Mouse (Mus musculus) frontal cortex, postnatal 25 days (tissue): ENCODE results near the gene Dync2h1.
"Not testable (repeated sequence)": the region's sequence is repeated elsewhere in the genome, so short reads cannot be mapped to it uniquely, and the experiment has no call there.

Source experiments
- DNase-seq, 2 experiments: peaks; one replicate each; pipeline ENCODE4 v3.0.0; 2022; ENCODE audit warnings: low spot score in 2 of 2

The Dync2h1 gene

GRCm38 (mm10) chr9:7184172-7184896, at the start of gene Dync2h1, which contains the start of gene Dcun1d5:
Dync2h1 (minus strand) TSS chr9:7184446.
Dcun1d5 (plus strand) TSS chr9:7184520.
- DNase-seq: peak; percentile 84 to 90

DNA sequence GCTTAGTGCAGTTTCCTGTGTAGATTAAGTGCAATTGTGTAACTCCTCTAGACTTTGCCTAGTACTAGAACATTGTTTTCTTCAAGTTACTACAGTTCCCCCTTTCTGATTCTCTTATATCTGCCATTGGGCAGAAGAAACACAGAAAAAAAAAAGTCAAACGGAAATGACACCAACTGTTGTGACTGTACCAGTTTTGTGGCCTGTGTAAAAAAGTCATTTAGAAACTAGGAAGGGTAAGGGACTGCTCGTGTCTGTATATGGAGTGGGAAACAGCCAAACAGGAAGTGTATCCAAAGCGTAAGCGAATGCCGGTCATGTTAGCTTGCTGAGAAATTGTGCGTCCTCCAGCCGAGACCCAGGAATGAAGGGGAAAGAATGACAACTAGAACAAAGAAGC, 37.2 kb upstream of the Dync2h1 start:
- DNase-seq: no peak

DNA sequence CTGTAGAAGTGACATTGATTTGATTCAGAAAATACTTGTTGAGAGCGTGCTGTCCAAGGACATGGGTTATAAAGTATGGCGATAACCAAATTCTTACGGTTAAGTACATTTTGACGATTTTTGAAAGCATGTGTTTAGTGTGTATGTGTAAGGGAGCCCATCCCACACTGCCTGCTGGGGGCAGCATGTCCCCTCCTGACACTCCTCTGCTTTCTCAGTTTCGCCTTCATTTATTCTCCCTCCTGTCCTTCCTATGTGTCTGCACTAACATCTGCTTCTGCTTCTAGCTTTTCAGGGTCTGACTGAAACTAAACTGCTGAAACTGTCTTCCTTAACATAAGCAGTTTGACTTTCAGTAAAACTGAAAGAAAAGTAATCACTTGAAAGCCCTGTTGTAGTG, 36.8 kb upstream of the Dync2h1 start:
- no peak for DNase-seq

DNA sequence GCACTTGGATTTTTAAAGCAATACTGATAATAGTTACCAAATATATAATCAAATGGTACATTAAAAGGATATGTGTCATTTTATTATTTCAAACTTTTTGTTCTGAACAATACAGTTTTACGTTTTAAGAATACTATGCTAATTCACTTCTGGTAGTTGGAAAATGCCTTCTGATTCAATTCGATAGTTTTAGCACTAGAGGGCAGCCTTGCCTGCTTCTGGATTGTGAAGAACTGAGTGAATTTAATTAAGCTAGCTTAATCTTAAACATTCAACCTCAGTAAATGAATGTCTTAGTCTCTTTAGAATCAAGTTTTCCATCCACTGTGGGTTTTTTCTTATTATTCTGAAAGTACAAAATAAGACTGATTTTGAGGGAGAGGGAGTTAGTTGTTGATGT, 32.0 kb upstream of the Dync2h1 start:
- no peak for DNase-seq

- DNase-seq: not testable (repeated sequence)
These were observed 6.4 kb upstream of the Dync2h1 start for GRCm38 (mm10) chr9:7190694-7191093.

DNA sequence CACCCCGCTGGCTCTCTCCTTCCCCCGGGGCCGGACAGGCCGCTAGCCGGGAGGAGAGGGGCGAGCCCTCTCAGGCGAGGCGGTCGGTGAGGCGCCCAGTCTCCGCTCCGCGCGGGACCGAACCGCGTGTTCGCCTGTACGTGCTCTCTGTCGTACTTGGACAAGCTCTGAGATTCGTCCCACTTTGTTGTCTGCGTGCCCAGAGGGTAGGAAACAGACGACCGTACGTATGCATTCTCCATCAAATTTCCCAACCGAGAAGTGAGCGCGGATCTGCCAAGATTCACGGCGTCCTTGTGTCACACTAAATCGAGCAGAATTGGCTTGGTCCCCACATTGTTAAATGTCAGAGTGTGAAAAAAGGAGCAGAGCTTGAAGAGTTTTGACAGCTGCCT, 648 bp upstream of the Dync2h1 start:
- DNase-seq: no peak

DNA sequence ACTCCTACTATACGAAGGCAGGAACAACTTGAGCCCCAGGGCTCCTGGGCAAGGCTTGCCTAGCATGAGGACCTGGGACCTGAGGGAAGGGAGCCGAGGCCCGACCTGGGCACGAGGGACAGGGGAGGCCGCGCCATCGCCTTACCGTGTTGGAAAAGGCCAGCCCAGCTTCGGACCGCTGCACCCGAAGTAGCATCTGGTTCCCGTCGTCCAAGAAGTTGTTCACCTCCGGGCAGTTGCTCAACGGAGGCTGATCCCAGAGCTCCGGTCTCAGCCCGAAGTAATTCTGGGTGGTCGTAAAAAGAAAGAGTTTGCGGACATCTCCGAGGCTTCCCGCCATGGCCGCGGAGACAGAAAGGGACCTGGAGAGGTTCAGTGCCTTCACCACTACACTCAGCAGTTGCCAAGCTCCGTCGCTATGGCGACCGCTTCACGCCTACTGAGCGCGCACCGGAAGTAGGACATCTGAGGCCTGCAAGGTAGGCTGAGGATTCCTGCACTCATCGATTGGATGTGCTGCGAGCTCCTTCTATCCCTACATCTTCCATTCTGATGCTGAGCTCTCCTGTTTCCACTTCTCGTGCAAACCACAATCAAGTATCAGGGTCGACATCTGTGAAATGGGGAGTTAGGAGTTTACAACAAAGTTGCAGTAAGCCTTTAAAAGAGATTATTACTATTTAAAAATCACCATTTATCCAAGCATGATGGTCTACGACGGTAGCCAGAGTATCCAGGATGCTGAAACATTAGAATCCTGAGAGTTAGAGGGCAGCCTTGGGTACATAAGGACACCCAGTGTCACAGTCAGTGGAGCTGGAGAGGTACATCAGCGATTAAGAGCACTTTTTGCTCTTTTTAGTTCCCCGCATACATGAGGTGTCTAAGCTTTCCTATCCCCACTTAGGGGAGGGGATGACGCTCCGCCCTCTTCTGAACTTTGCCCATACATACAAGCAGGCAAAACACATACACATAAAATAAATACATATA, 7.3 kb downstream of the Dync2h1 start:
- peak; percentile 81 to 88 for DNase-seq

DNA sequence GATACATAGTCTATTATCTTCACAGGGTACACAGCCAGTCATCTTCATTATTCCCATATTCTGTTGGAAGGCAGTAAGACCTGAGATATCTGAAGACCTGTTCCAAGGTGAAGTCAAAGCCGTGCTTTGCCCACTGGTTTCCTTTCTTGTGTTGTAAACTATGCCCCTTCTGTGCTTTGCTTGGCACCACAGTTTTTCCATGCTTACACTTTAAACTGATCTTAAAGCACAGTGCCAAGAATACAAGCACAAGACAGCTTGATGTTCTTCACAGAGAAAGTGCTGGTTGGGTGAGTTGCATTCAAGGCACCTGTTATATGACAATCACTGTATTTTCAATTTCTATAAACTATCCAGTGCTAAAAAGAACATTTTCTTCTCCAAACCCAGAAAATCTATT, 10.5 kb downstream of the Dync2h1 start:
- DNase-seq: no peak

DNA sequence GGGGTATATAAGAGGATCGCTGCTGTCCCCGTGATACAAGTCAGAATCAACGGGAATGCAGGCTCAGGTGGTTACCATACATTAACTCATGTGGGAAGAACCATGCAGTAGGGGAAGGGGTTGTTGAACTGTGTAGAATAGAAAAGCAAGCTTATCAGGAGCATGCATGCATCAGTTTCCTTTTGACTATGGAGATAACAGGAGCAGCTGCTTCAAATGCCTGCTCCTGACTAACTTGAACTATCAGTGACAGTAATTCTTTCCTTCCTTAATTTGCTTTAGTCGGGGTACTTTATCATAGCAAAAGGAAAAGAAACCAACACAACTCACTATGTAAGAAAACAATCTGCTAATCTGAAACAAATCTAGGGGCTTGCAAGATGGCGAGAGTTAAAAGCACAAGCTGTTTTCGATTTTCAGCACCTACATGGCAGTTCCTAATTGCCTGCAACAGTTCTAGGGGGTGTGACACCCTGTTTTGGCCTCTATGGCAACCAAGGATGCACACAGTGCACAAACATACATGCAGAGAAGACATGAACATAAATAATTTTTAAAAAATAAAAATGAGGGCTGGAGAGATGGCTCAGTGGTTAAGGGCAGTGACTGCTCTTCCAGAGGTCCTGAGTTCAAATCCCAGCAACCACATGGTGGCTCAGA, 16.8 kb downstream of the Dync2h1 start:
- no peak for DNase-seq

- DNase-seq: no peak
These were observed 23.6 kb downstream of the Dync2h1 start for GRCm38 (mm10) chr9:7160688-7161087.

GRCm38 (mm10) chr9:7159718-7160117, 24.5 kb downstream of the Dync2h1 start:
- DNase-seq: no peak

DNA sequence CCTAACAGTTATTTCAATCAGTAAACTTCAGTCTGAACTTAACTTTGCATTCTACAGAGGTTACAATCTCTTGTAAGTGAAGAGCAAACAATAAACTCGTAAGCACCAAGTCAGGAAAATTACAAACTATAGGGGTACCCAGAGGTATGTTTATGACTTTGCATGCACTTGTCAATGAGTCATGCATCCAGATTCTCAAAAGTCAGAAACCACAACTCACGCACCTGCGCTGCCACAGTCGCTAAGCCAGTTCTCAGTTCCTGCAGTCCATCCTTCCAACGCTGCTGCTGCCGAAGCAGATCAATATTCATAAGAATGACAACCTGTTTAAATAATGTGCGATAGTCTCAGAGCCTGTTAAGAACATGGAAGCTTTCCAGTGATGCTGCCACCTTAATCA, 25.6 kb downstream of the Dync2h1 start:
- no peak for DNase-seq

- no peak for DNase-seq
These were observed 29.9 kb downstream of the Dync2h1 start for GRCm38 (mm10) chr9:7154391-7154790.

- DNase-seq: no peak
These were observed 61.4 kb downstream of the Dync2h1 start for GRCm38 (mm10) chr9:7122863-7123262.

DNA sequence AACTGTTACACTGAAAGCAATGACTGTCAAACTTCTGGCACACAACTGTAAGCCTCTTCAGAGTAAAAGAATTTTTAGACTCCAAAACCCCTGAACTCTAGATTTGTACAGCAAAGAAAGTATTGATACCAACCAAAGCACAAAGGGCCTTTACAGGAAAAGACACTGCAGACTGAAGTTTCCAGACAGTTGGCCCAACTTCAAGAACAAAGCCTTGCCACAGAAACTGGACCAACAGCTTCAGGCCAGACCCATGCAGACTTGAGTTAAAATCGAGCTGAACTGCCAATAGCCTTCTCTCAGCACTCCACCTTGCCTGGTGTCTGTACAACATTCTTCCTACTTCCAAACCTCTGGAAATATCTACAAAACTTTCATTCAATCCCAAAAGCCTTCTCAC, 74.1 kb downstream of the Dync2h1 start:
- DNase-seq: no peak

DNA sequence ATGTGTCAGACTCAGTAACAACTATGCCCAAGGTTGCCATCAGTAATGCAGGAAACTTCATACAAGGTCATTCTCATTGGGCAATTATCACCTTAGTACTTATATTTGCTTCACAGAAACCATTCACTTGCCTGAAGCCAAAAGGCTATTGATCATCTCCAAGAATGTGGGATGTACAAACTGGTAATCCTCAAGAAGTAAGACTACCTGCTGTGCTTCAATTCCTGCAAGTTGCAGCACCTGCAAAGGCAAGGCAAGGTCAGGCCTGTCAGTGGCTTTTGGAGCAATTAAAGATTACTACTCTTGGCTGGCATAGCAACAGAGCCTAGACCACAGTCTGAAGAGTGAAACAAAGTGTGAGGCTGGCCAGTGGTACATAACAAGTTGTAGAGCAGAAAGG, 82.9 kb downstream of the Dync2h1 start:
- DNase-seq: no peak

- DNase-seq: no peak
These were observed 109.6 kb downstream of the Dync2h1 start for GRCm38 (mm10) chr9:7074625-7075024.

- DNase-seq: no peak
These were observed 113.4 kb downstream of the Dync2h1 start for GRCm38 (mm10) chr9:7070846-7071245.

- peak in 1 of 2 experiments; percentile 8 for DNase-seq
These were observed 133.7 kb downstream of the Dync2h1 start for GRCm38 (mm10) chr9:7050588-7050987.

DNA sequence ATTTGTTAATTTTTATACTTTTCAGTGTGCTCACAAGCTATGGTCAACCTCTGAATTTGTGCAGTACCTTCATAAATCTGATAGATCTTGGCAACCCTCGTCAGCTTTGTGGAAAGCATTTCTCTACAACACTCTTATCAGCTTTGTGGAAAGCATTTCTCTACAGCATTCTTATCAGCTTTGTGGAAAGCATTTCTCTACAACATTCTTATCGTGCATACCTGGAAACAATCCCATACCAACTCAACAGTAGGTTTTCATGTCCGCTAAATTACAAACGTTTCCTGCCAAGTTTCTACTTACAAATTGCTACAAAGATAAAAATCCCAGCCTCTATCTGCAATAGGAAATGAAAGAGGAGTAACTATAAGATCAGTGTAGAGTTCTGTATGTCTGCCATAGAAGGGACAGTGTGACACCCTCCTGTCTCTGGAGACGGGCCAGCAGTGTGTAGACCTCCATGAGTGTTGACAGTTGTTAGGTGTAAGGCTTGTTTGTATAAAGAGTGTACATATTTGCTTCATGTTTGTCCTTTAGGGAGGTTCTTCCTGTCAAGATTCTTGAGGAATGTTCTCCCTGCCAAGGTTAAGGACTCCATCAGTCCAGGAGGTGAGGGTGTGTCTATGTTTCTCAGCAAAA, 141.5 kb downstream of the Dync2h1 start:
- no peak for DNase-seq

DNA sequence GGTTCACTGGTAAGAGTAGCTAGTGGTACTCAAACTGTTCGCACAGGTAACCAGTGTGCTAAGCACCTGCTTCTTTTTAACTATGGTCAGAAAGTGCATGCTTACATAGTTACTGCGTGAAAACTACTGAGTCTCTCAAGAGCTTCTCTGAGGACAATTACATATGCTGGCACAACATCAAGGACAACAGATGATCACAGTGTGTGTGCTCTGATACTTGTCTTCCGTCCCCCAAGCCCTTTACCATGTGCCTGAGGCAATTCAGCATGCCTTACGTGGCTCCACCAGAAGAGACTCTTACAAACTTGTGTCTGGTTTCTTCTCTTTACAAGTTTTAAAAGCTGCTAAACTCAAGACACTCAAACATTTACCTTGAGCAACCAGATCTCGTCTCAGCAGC, 143.0 kb downstream of the Dync2h1 start:
- DNase-seq: no peak

- DNase-seq: no peak
These were observed 151.7 kb downstream of the Dync2h1 start for GRCm38 (mm10) chr9:7032553-7032952.
